Mouse (Mus musculus): ENCODE results near the gene Tmod4. TPM values are rescaled to one million over a fixed set of nuclear protein-coding genes. Genes with fewer than 3 reads are reported as not detected.

The Tmod4 gene
- total and polyA plus RNA-seq, 3 experiments, result 3.1 to 5.4 TPM; not detected in 1

DNA sequence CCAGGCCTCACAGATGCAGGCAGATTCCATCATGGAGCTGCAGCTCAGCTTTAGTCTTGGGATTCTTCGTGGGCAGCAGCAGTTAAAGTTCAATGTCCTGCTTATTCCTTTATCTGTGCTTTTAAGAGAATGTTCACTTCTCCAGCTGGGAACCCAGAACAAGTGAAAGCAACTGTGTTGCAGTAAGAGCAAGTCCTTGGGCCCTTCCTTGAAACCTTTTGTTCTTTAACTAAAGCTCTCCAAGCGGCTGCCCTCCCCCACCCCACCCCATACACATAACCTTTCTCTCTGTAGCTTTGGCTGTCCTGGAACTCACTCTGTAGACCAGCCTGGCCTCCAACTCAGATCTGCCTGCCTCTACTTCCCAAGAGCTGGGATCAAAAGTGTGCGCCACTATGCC, 52.2 kb downstream of the Tmod4 start:
- DNase-seq (ENCODE audit: low read depth, low spot score), result no peak
- H3K36me3 ChIP-seq (ENCODE audit: control insufficient read depth in 1 of 2, insufficient read depth in 2 of 2, low read length in 2 of 2), result peaks cover 0 to under 1% of the 10 kb centered on the region in 2 experiments; a peak in 2 of 4 replicates
- no peaks in the 10 kb centered on the region for H3K79me2 ChIP-seq (ENCODE audit: control insufficient read depth, insufficient read depth, low read length, poor library complexity)
- no peak overlapping the region for H3K4me3 ChIP-seq (ENCODE audit: control insufficient read depth in 1 of 2, insufficient read depth in 1 of 2, low read depth in 2 of 2, low read length in 2 of 2)
- no peak overlapping the region for H3K27ac ChIP-seq (ENCODE audit: control insufficient read depth, low read depth, low read length)
- no peak for TF ChIP-seq POLR2AphosphoS2 (IDR thresholded peaks at IDR 0.05; ENCODE audit: low read length)
- no peak for TF ChIP-seq JUND (IDR thresholded peaks at IDR 0.05; ENCODE audit: low read depth, low read length)
- H3K9ac ChIP-seq (ENCODE audit: control insufficient read depth, low read depth, low read length, poor library complexity, severe bottlenecking), result no peak overlapping the region
- no peaks in the 10 kb centered on the region for H3K4me1 ChIP-seq (ENCODE audit: control insufficient read depth in 1 of 2, insufficient read depth in 2 of 2, low read length in 2 of 2)
- no peaks in the 10 kb centered on the region for H3K27me3 ChIP-seq (ENCODE audit: control insufficient read depth in 1 of 2, insufficient read depth in 2 of 2, low read length in 2 of 2)
- no peaks in the 10 kb centered on the region for H3K9me3 ChIP-seq (replicated peaks; ENCODE audit: insufficient read depth, low read length)

DNA sequence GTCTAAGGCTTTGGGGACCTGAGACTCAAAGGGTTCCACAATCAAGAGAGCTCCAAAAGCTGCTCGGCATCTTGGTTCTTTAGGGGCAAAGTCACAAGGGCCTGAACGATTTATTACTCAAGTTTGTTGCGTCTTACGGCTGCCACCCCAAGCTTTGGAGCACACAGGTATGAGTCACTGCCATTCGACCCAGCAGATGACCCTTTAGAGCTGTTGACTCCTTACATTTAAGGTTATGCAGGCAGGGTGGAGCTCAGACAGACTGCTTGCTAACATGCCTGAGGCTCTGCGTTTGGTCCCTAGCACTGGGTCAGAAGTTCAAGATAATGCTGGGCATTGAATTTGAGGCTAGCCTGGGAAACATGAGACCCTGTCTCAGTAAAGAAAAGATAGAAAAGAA, 53.3 kb downstream of the Tmod4 start:
- Histone ChIP-seq H3K27me3 (ENCODE audit: control insufficient read depth in 1 of 2, insufficient read depth in 2 of 2, low read length in 2 of 2) (no peaks in the 10 kb centered on the region), H3K4me3 (ENCODE audit: control insufficient read depth in 1 of 2, insufficient read depth in 1 of 2, low read depth in 2 of 2, low read length in 2 of 2) (no peak overlapping the region), H3K9me3 (replicated peaks; ENCODE audit: insufficient read depth, low read length) (no peaks in the 10 kb centered on the region), H3K4me1 (ENCODE audit: control insufficient read depth in 1 of 2, insufficient read depth in 2 of 2, low read length in 2 of 2) (no peaks in the 10 kb centered on the region), H3K9ac (ENCODE audit: control insufficient read depth, low read depth, low read length, poor library complexity, severe bottlenecking) (no peak overlapping the region), H3K79me2 (ENCODE audit: control insufficient read depth, insufficient read depth, low read length, poor library complexity) (no peaks in the 10 kb centered on the region), H3K36me3 (ENCODE audit: control insufficient read depth in 1 of 2, insufficient read depth in 2 of 2, low read length in 2 of 2) (peaks cover 0 to 4% of the 10 kb centered on the region in 2 experiments; a peak in 2 of 4 replicates), H3K27ac (ENCODE audit: control insufficient read depth, low read depth, low read length) (no peak overlapping the region)
- TF ChIP-seq ELF1 (IDR thresholded peaks at IDR 0.05; ENCODE audit: low read depth, low read length), result no peak
- TF ChIP-seq JUND (IDR thresholded peaks at IDR 0.05; ENCODE audit: low read depth, low read length), result no peak
- TF ChIP-seq MYB (IDR thresholded peaks at IDR 0.05; ENCODE audit: low read depth, low read length), result no peak
- no peak for TF ChIP-seq MAZ (IDR thresholded peaks at IDR 0.05; ENCODE audit: low read depth, low read length)
- no peak for TF ChIP-seq RCOR1 (IDR thresholded peaks at IDR 0.05; ENCODE audit: low read depth, low read length)
- no peak for TF ChIP-seq KAT2A (conservative IDR thresholded peaks at IDR 0.05; ENCODE audit: low read depth, low read length)
- no peak for TF ChIP-seq MAFK (IDR thresholded peaks at IDR 0.05; ENCODE audit: borderline replicate concordance, low read depth, low read length)
- no peak for TF ChIP-seq TBP (IDR thresholded peaks at IDR 0.05; ENCODE audit: low read depth, low read length)
- no peak for TF ChIP-seq UBTF (IDR thresholded peaks at IDR 0.05; ENCODE audit: borderline replicate concordance, insufficient read depth, low read depth, low read length)
- no peak for TF ChIP-seq USF2 (IDR thresholded peaks at IDR 0.05; ENCODE audit: borderline replicate concordance in 1 of 2, insufficient read depth in 1 of 2, low read depth in 1 of 2, low read length in 2 of 2)
- no peak for TF ChIP-seq NRF1 (IDR thresholded peaks at IDR 0.05; ENCODE audit: insufficient read depth, low read depth, low read length, poor library complexity, severe bottlenecking)
- no peak for TF ChIP-seq ZKSCAN1 (IDR thresholded peaks at IDR 0.05; ENCODE audit: low read depth, low read length)
- no peak for TF ChIP-seq SMC3 (IDR thresholded peaks at IDR 0.05; ENCODE audit: low read depth, low read length)
- DNase-seq (ENCODE audit: low read depth, low spot score), result no peak

Other genes with a start within 250 kb of the Tmod4 start
- 890 and 977 TPM in 2 replicates for gene Psmb4, start 237.5 kb upstream of the Tmod4 start, total RNA-seq (2012; rRNA removed)
- gene Psmb4, start 237.5 kb upstream of the Tmod4 start, polyA plus RNA-seq (2012; ENCODE audit: insufficient read depth in 1 of 2, insufficient read length in 2 of 2, low read depth in 1 of 2, low replicate concordance in 2 of 2, missing spikeins in 1 of 2), result 100 to 1,000 TPM; 826 to 964 TPM
- 109 and 179 TPM in 2 replicates for gene Selenbp1, start 191.4 kb upstream of the Tmod4 start, total RNA-seq (2012; rRNA removed)
- 100 to 1,000 TPM in 1 of 2 experiments, not detected in 1; 365 TPM for gene Selenbp1, start 191.4 kb upstream of the Tmod4 start, polyA plus RNA-seq (2012; ENCODE audit: insufficient read depth in 1 of 2, insufficient read length in 2 of 2, low read depth in 1 of 2, low replicate concordance in 2 of 2, missing spikeins in 1 of 2)
- 9.5 and 10.0 TPM in 2 replicates for gene Rfx5, start 170.4 kb upstream of the Tmod4 start, total RNA-seq (2012; rRNA removed)
- 10 to 100 TPM in 1 of 2 experiments, not detected in 1; 19.4 TPM for gene Rfx5, start 170.4 kb upstream of the Tmod4 start, polyA plus RNA-seq (2012; ENCODE audit: insufficient read depth in 1 of 2, insufficient read length in 2 of 2, low read depth in 1 of 2, low replicate concordance in 2 of 2, missing spikeins in 1 of 2)
- gene Pi4kb, start 149.7 kb upstream of the Tmod4 start, total RNA-seq (2012; rRNA removed), result 45.0 and 45.1 TPM in 2 replicates
- 10 to 100 TPM in 1 of 2 experiments, not detected in 1; 56.7 TPM for gene Pi4kb, start 149.7 kb upstream of the Tmod4 start, polyA plus RNA-seq (2012; ENCODE audit: insufficient read depth in 1 of 2, insufficient read length in 2 of 2, low read depth in 1 of 2, low replicate concordance in 2 of 2, missing spikeins in 1 of 2)
- 14.5 and 16.2 TPM in 2 replicates for gene Zfp687, start 109.0 kb upstream of the Tmod4 start, total RNA-seq (2012; rRNA removed)
- gene Zfp687, start 109.0 kb upstream of the Tmod4 start, polyA plus RNA-seq (2012; ENCODE audit: insufficient read depth in 1 of 2, insufficient read length in 2 of 2, low read depth in 1 of 2, low replicate concordance in 2 of 2, missing spikeins in 1 of 2), result 10 to 100 TPM in 1 of 2 experiments, not detected in 1; 36.6 TPM
- gene Psmd4, start 81.9 kb upstream of the Tmod4 start, total RNA-seq (2012; rRNA removed), result 631 and 709 TPM in 2 replicates
- 100 to 1,000 TPM in 1 of 2 experiments, not detected in 1; 816 TPM for gene Psmd4, start 81.9 kb upstream of the Tmod4 start, polyA plus RNA-seq (2012; ENCODE audit: insufficient read depth in 1 of 2, insufficient read length in 2 of 2, low read depth in 1 of 2, low replicate concordance in 2 of 2, missing spikeins in 1 of 2)
- 47.7 and 48.6 TPM in 2 replicates for gene Pip5k1a, start 17.5 kb upstream of the Tmod4 start, total RNA-seq (2012; rRNA removed)
- gene Pip5k1a, start 17.5 kb upstream of the Tmod4 start, polyA plus RNA-seq (2012; ENCODE audit: insufficient read depth in 1 of 2, insufficient read length in 2 of 2, low read depth in 1 of 2, low replicate concordance in 2 of 2, missing spikeins in 1 of 2), result 100 to 1,000 TPM; 103 to 322 TPM
- gene Vps72, start 13.5 kb upstream of the Tmod4 start, total RNA-seq (2012; rRNA removed), result 117 and 128 TPM in 2 replicates
- gene Vps72, start 13.5 kb upstream of the Tmod4 start, polyA plus RNA-seq (2012; ENCODE audit: insufficient read depth in 1 of 2, insufficient read length in 2 of 2, low read depth in 1 of 2, low replicate concordance in 2 of 2, missing spikeins in 1 of 2), result 100 to 1,000 TPM; 266 to 416 TPM
- 71.8 and 93.1 TPM in 2 replicates for gene Scnm1, start 9.5 kb downstream of the Tmod4 start, total RNA-seq (2012; rRNA removed)
- gene Scnm1, start 9.5 kb downstream of the Tmod4 start, polyA plus RNA-seq (2012; ENCODE audit: insufficient read depth in 1 of 2, insufficient read length in 2 of 2, low read depth in 1 of 2, low replicate concordance in 2 of 2, missing spikeins in 1 of 2), result 100 to 1,000 TPM in 1 of 2 experiments, not detected in 1; 104 TPM
- 22.1 and 22.7 TPM in 2 replicates for gene Lysmd1, start 9.6 kb downstream of the Tmod4 start, total RNA-seq (2012; rRNA removed)
- 100 to 1,000 TPM in 1 of 2 experiments, 10 to 100 TPM in 1; 22.9 to 102 TPM for gene Lysmd1, start 9.6 kb downstream of the Tmod4 start, polyA plus RNA-seq (2012; ENCODE audit: insufficient read depth in 1 of 2, insufficient read length in 2 of 2, low read depth in 1 of 2, low replicate concordance in 2 of 2, missing spikeins in 1 of 2)
- 3.1 and 4.5 TPM in 2 replicates for gene Tnfaip8l2, start 17.9 kb downstream of the Tmod4 start, total RNA-seq (2012; rRNA removed)
- gene Tnfaip8l2, start 17.9 kb downstream of the Tmod4 start, polyA plus RNA-seq (2012; ENCODE audit: insufficient read depth in 1 of 2, insufficient read length in 2 of 2, low read depth in 1 of 2, low replicate concordance in 2 of 2, missing spikeins in 1 of 2), result 1 to 10 TPM in 1 of 2 experiments, not detected in 1; 5.8 TPM
- 0.35 and 0.69 TPM in 2 replicates for gene Sema6c, start 36.0 kb downstream of the Tmod4 start, total RNA-seq (2012; rRNA removed)
- gene Sema6c, start 36.0 kb downstream of the Tmod4 start, polyA plus RNA-seq (2012; ENCODE audit: insufficient read depth in 1 of 2, insufficient read length in 2 of 2, low read depth in 1 of 2, low replicate concordance in 2 of 2, missing spikeins in 1 of 2), result 1 to 10 TPM in 1 of 2 experiments, not detected in 1; 3.2 TPM
- gene Gabpb2, start 93.4 kb downstream of the Tmod4 start, total RNA-seq (2012; rRNA removed), result 78.7 and 82.2 TPM in 2 replicates
- gene Gabpb2, start 93.4 kb downstream of the Tmod4 start, polyA plus RNA-seq (2012; ENCODE audit: insufficient read depth in 1 of 2, insufficient read length in 2 of 2, low read depth in 1 of 2, low replicate concordance in 2 of 2, missing spikeins in 1 of 2), result 10 to 100 TPM; 72.2 to 92.8 TPM
- 238 and 341 TPM in 2 replicates for gene Cdc42se1, start 104.3 kb downstream of the Tmod4 start, total RNA-seq (2012; rRNA removed)
- gene Cdc42se1, start 104.3 kb downstream of the Tmod4 start, polyA plus RNA-seq (2012; ENCODE audit: insufficient read depth in 1 of 2, insufficient read length in 2 of 2, low read depth in 1 of 2, low replicate concordance in 2 of 2, missing spikeins in 1 of 2), result 100 to 1,000 TPM in 1 of 2 experiments, not detected in 1; 472 TPM
- 6.7 and 7.3 TPM in 2 replicates for gene Mllt11, start 107.7 kb downstream of the Tmod4 start, total RNA-seq (2012; rRNA removed)
- 10 to 100 TPM in 1 of 2 experiments, not detected in 1; 24.6 TPM for gene Mllt11, start 107.7 kb downstream of the Tmod4 start, polyA plus RNA-seq (2012; ENCODE audit: insufficient read depth in 1 of 2, insufficient read length in 2 of 2, low read depth in 1 of 2, low replicate concordance in 2 of 2, missing spikeins in 1 of 2)
- gene Gm128, start 117.1 kb downstream of the Tmod4 start, total RNA-seq (2012; rRNA removed), result 0.08 TPM in 1 of 2 replicates, not detected in the other
- gene Gm128, start 117.1 kb downstream of the Tmod4 start, polyA plus RNA-seq (2012; ENCODE audit: insufficient read depth in 1 of 2, insufficient read length in 2 of 2, low read depth in 1 of 2, low replicate concordance in 2 of 2, missing spikeins in 1 of 2), result under 1 TPM in 1 of 2 experiments, not detected in 1; 0.18 TPM
- 0.19 and 0.20 TPM in 2 replicates for gene Bnipl, start 126.7 kb downstream of the Tmod4 start, total RNA-seq (2012; rRNA removed)
- under 1 TPM in 1 of 2 experiments, not detected in 1; 0.43 TPM for gene Bnipl, start 126.7 kb downstream of the Tmod4 start, polyA plus RNA-seq (2012; ENCODE audit: insufficient read depth in 1 of 2, insufficient read length in 2 of 2, low read depth in 1 of 2, low replicate concordance in 2 of 2, missing spikeins in 1 of 2)
- 203 and 265 TPM in 2 replicates for gene Mindy1, start 156.9 kb downstream of the Tmod4 start, total RNA-seq (2012; rRNA removed)
- 100 to 1,000 TPM in 1 of 2 experiments, not detected in 1; 234 TPM for gene Mindy1, start 156.9 kb downstream of the Tmod4 start, polyA plus RNA-seq (2012; ENCODE audit: insufficient read depth in 1 of 2, insufficient read length in 2 of 2, low read depth in 1 of 2, low replicate concordance in 2 of 2, missing spikeins in 1 of 2)
- 28.5 and 32.4 TPM in 2 replicates for gene Prune1, start 157.6 kb downstream of the Tmod4 start, total RNA-seq (2012; rRNA removed)
- gene Prune1, start 157.6 kb downstream of the Tmod4 start, polyA plus RNA-seq (2012; ENCODE audit: insufficient read depth in 1 of 2, insufficient read length in 2 of 2, low read depth in 1 of 2, low replicate concordance in 2 of 2, missing spikeins in 1 of 2), result 10 to 100 TPM in 1 of 2 experiments, not detected in 1; 51.8 TPM
- 7.7 and 7.8 TPM in 2 replicates for gene Anxa9, start 182.7 kb downstream of the Tmod4 start, total RNA-seq (2012; rRNA removed)
- gene Anxa9, start 182.7 kb downstream of the Tmod4 start, polyA plus RNA-seq (2012; ENCODE audit: insufficient read depth in 1 of 2, insufficient read length in 2 of 2, low read depth in 1 of 2, low replicate concordance in 2 of 2, missing spikeins in 1 of 2), result 10 to 100 TPM in 1 of 2 experiments, not detected in 1; 33.9 TPM
- 240 and 307 TPM in 2 replicates for gene Cers2, start 190.3 kb downstream of the Tmod4 start, total RNA-seq (2012; rRNA removed)
- 100 to 1,000 TPM; 134 to 357 TPM for gene Cers2, start 190.3 kb downstream of the Tmod4 start, polyA plus RNA-seq (2012; ENCODE audit: insufficient read depth in 1 of 2, insufficient read length in 2 of 2, low read depth in 1 of 2, low replicate concordance in 2 of 2, missing spikeins in 1 of 2)
- 91.0 and 101 TPM in 2 replicates for gene Setdb1, start 232.7 kb downstream of the Tmod4 start, total RNA-seq (2012; rRNA removed)
- gene Setdb1, start 232.7 kb downstream of the Tmod4 start, polyA plus RNA-seq (2012; ENCODE audit: insufficient read depth in 1 of 2, insufficient read length in 2 of 2, low read depth in 1 of 2, low replicate concordance in 2 of 2, missing spikeins in 1 of 2), result 100 to 1,000 TPM in 1 of 2 experiments, not detected in 1; 116 TPM

Measured in MEL (cell line).